ENCODE assay signal across 19 mouse cellular contexts in genomic region chr12:117360215-117360614, GRCm38 (mm10).
"Had no signal": no experiment of that assay in that cellular context is flagged by ENCODE, and none has a peak within 500 bp of the region (broad histone marks: within the 10 kb centered on the region; RNA-seq: fewer than 3 reads in every experiment).

No protein-coding gene starts in this region.

- H3K27ac ChIP-seq: limb, embryonic 10.5 days; limb, embryonic 13.5 days; liver, embryonic 12.5 days; liver, embryonic 15.5 days; lung, embryonic 15.5 days; midbrain, embryonic 12.5 days; midbrain, embryonic 15.5 days; neural tube, embryonic 12.5 days; neural tube, embryonic 15.5 days had no signal

- H3K4me2 ChIP-seq: limb, embryonic 13.5 days; liver, embryonic 12.5 days; liver, embryonic 15.5 days; lung, embryonic 15.5 days; midbrain, embryonic 12.5 days; midbrain, embryonic 15.5 days; neural tube, embryonic 12.5 days; neural tube, embryonic 15.5 days had no signal

- H3K4me3 ChIP-seq: limb, embryonic 10.5 days; limb, embryonic 13.5 days; liver, embryonic 12.5 days; liver, embryonic 15.5 days; lung, embryonic 15.5 days; megakaryocyte, embryonic 14.5 days; midbrain, embryonic 12.5 days; midbrain, embryonic 15.5 days; neural tube, embryonic 12.5 days; neural tube, embryonic 15.5 days had no signal

- H3K9me3 ChIP-seq: limb, embryonic 10.5 days; limb, embryonic 13.5 days; liver, embryonic 12.5 days; liver, embryonic 15.5 days; lung, embryonic 15.5 days; megakaryocyte, embryonic 14.5 days; midbrain, embryonic 12.5 days; midbrain, embryonic 15.5 days; neural tube, embryonic 12.5 days; neural tube, embryonic 15.5 days had no signal

- H3K36me3 ChIP-seq: limb, embryonic 10.5 days; limb, embryonic 13.5 days; liver, embryonic 12.5 days; liver, embryonic 15.5 days; lung, embryonic 15.5 days; midbrain, embryonic 12.5 days; midbrain, embryonic 15.5 days; neural tube, embryonic 12.5 days; neural tube, embryonic 15.5 days had no signal

- H3K9ac ChIP-seq: limb, embryonic 13.5 days; liver, embryonic 12.5 days; liver, embryonic 15.5 days; lung, embryonic 15.5 days; midbrain, embryonic 12.5 days; midbrain, embryonic 15.5 days; neural tube, embryonic 12.5 days; neural tube, embryonic 15.5 days had no signal

- DNase-seq: kidney, postnatal 14 days; kidney, postnatal 4 days; liver; lung, adult 18-20 months; lung, postnatal 10 days; lung, postnatal 36 days; right cerebral cortex, adult 18-20 months; thymus, adult 18-20 months; thymus, postnatal 36 days had no signal

- ATAC-seq: liver, embryonic 12.5 days; midbrain, embryonic 15.5 days had no signal

- H3K27me3 ChIP-seq: liver, embryonic 15.5 days; lung, embryonic 15.5 days; midbrain, embryonic 12.5 days; midbrain, embryonic 15.5 days; neural tube, embryonic 12.5 days; neural tube, embryonic 15.5 days had no signal

- H3K4me1 ChIP-seq: liver, embryonic 12.5 days; liver, embryonic 15.5 days; lung, embryonic 15.5 days; megakaryocyte, embryonic 14.5 days; neural tube, embryonic 12.5 days; neural tube, embryonic 15.5 days had no signal
